Mouse (Mus musculus) midbrain, embryonic 10.5 days (tissue): Measurements from ENCODE around the gene Abi2. TPM values are rescaled to one million over a fixed set of nuclear protein-coding genes. Genes with fewer than 3 reads are reported as not detected.

Experiments used
- DNase-seq: peaks from one replicate; pipeline ENCODE4 v3.0.0-alpha.2; 2017; ENCODE audit warnings: low spot score
- H3K27ac ChIP-seq: fragments of 300-500 bp; sonication (generic); replicated peaks from 2 replicates; pipeline ENCODE4 v1.5.1; 2016; ENCODE audit warnings: mild to moderate bottlenecking
- H3K27me3 ChIP-seq: fragments of 300-500 bp; sonication (generic); 2 replicates; pipeline ENCODE4 v1.6.1; 2016; ENCODE audit warnings: low read depth, mild to moderate bottlenecking; ENCODE audit not compliant: poor library complexity, severe bottlenecking
- H3K36me3 ChIP-seq: fragments of 300-500 bp; sonication (generic); 2 replicates; pipeline ENCODE4 v1.6.1; 2016; ENCODE audit warnings: mild to moderate bottlenecking, moderate library complexity
- H3K4me1 ChIP-seq: fragments of 300-500 bp; sonication (generic); 2 replicates; pipeline ENCODE4 v1.6.1; 2016
- H3K4me3 ChIP-seq: fragments of 300-500 bp; sonication (generic); 2 replicates; pipeline ENCODE4 v1.5.1; 2016; ENCODE audit warnings: mild to moderate bottlenecking, moderate library complexity
- H3K9me3 ChIP-seq: fragments of 300-500 bp; sonication (generic); replicated peaks from 2 replicates; pipeline ENCODE4 v1.6.1; 2016; ENCODE audit warnings: mild to moderate bottlenecking
- WGBS: fragments of 180-500 bp; shearing (Covaris S2); methylation state at CpG from one replicate; pipeline ENCODE4 v1.1.7; 2016; 5-methylcytosine and 5-hydroxymethylcytosine counted together
- polyA plus RNA-seq: library from polyadenylated mRNA; unstranded; fragments of >200 nt; fragmentation: Nextera tagmentation; extraction: Ambion mirVana; gene quantifications from 2 replicates; pipeline ENCODE4 v1.2.1, GENCODE M21; 2016

The Abi2 gene
- polyA plus RNA-seq, 1 experiment from 2014 or later, result 52.4 TPM

DNA sequence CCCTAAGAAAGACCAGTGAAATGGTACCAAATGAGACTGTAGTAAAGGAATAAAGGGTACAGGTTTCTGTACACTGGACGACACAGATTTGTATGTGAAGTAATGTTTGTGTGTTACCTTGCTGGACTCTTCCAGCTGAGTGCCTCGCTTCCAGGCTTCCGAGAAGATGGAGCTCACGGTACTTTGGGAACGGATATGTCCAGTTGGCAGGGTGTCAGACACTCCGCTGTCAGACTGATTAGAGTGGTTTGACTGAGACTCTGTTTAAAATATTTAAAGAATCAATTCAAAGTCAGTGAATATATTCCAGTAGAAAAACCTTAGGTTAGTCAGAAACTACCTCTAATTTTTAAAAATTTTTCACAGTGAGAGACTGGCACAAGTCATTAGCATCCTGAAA lies 84.0 kb downstream of the Abi2 start:
- Histone ChIP-seq H3K4me3 (no peak overlapping the region), H3K9me3 (no peaks in the 10 kb centered on the region), H3K36me3 (peaks cover 98% of the 10 kb centered on the region), H3K27me3 (no peaks in the 10 kb centered on the region), H3K27ac (no peak overlapping the region), H3K4me1 (no peaks in the 10 kb centered on the region)
- WGBS, result 93% methylated on average over 6 of the region's 6 CpGs
- no peak for DNase-seq

DNA sequence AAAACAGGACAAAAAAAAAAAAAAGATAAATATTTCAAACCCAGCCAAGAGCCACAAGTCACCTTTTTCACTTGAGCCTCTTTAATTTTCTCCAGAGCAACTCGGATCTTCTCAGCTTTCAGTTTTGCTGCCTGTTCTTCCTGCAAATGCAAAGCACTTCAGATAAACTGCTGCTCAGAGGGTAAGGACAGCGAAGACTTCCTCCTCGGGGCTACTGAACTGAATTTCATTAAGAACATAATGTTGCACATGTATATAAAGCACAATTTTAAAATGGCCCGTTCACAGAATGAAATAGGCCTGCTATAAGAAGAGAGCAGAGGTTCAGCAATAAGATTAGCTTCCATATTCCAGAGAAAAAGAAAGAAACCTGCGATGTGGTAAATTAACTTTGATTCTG lies 94.0 kb downstream of the Abi2 start:
- Histone ChIP-seq H3K9me3 (no peaks in the 10 kb centered on the region), H3K27ac (no peak overlapping the region), H3K4me3 (no peak overlapping the region), H3K27me3 (no peaks in the 10 kb centered on the region), H3K4me1 (no peaks in the 10 kb centered on the region), H3K36me3 (peaks cover 45% of the 10 kb centered on the region)
- 88% methylated on average over 5 of the region's 5 CpGs for WGBS
- DNase-seq, result no peak

DNA sequence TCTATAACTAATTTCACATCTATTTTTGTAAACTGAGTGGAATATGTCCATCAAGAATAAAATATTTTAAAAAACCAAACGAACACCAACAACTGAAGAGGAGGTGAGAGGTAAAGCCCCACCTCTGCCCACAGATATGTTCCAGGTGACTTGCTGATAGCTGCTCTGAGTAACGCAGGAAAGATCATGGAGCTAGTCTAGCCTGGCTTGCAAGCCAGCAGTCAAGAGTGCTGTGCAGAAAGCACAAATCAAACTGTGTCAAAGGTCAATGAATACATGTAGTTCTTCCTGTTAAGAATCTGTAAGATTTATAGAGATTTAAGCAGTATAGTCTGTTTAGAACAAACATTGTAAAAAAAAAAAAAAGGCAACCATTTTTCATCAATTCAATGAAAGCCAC lies 101.2 kb downstream of the Abi2 start:
- H3K4me3 ChIP-seq, result no peak overlapping the region
- peaks cover 27% of the 10 kb centered on the region for H3K36me3 ChIP-seq
- no peak overlapping the region for H3K27ac ChIP-seq
- 87% methylated on average over 2 of the region's 2 CpGs for WGBS
- H3K9me3 ChIP-seq, result no peaks in the 10 kb centered on the region
- no peaks in the 10 kb centered on the region for H3K4me1 ChIP-seq
- DNase-seq, result no peak
- no peaks in the 10 kb centered on the region for H3K27me3 ChIP-seq

DNA sequence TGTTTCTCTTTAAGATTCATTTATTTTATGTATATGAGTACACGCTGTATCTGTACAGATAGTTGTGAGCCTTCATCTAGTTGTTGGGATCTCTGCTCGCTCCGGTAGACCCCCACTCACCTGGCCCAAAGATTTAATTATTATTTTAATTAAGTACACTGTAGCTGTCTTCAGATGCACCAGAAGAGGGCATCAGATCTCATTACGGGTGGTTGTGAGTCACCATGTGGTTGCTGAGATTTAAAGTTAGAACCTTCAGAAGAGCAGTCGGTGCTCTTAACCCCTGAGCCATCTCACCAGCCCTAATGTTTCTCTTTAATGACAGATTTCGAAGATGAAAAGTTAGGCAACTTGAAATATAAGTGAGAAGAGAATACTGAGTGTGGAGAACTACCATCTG lies 120.7 kb downstream of the Abi2 start:
- H3K9me3 ChIP-seq, result no peaks in the 10 kb centered on the region
- no peak for DNase-seq
- no peaks in the 10 kb centered on the region for H3K4me1 ChIP-seq
- 91% methylated on average over 6 of the region's 6 CpGs for WGBS
- no peak overlapping the region for H3K4me3 ChIP-seq
- no peak overlapping the region for H3K27ac ChIP-seq
- H3K27me3 ChIP-seq, result no peaks in the 10 kb centered on the region
- H3K36me3 ChIP-seq, result peaks cover 77% of the 10 kb centered on the region

DNA sequence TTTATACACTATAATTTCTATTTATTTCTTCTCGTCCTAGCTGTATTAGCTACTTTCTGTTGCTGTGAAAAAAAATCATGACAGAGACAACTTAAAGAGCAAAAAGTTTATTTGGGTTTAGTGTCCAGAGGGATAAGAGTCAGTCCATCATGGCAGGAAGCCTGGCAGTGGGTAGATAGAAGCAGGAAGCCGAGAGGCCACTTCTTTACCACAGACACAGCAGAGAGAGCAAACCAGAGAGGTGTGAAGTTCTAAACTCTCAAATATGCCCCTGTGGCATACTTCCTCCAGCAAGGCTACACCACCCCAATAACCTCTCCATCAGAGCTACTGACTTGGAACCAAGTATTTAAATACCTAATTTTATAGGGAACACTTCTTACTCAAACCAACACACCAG lies 121.2 kb downstream of the Abi2 start:
- Histone ChIP-seq H3K36me3 (peaks cover 71% of the 10 kb centered on the region), H3K4me3 (no peak overlapping the region), H3K27me3 (no peaks in the 10 kb centered on the region), H3K27ac (no peak overlapping the region), H3K9me3 (no peaks in the 10 kb centered on the region), H3K4me1 (no peaks in the 10 kb centered on the region)
- WGBS, result 90% methylated on average over 2 of the region's 2 CpGs
- DNase-seq, result no peak

Other genes with a start within 250 kb of the Abi2 start
- gene Nbeal1, start 229.0 kb upstream of the Abi2 start, polyA plus RNA-seq, result 8.5 and 8.8 TPM in 2 replicates
- 27.1 and 31.3 TPM in 2 replicates for gene Cyp20a1, start 66.3 kb upstream of the Abi2 start, polyA plus RNA-seq
- gene Raph1, start 157.5 kb downstream of the Abi2 start, polyA plus RNA-seq, result 19.9 and 21.7 TPM in 2 replicates